Mouse (Mus musculus) stomach, postnatal 0 days (tissue): ENCODE measurements around the gene Kcna2.

Experiments used
- CTCF ChIP-seq: IDR thresholded peaks from 2 replicates; pipeline ENCODE4 v1.5.1; 2016; ENCODE audit warnings: antibody characterized with exemption, low read depth, mild to moderate bottlenecking, moderate library complexity
- EP300 ChIP-seq: optimal IDR thresholded peaks from 2 replicates; pipeline ENCODE3; 2016; ENCODE audit warnings: antibody characterized with exemption

DNA sequence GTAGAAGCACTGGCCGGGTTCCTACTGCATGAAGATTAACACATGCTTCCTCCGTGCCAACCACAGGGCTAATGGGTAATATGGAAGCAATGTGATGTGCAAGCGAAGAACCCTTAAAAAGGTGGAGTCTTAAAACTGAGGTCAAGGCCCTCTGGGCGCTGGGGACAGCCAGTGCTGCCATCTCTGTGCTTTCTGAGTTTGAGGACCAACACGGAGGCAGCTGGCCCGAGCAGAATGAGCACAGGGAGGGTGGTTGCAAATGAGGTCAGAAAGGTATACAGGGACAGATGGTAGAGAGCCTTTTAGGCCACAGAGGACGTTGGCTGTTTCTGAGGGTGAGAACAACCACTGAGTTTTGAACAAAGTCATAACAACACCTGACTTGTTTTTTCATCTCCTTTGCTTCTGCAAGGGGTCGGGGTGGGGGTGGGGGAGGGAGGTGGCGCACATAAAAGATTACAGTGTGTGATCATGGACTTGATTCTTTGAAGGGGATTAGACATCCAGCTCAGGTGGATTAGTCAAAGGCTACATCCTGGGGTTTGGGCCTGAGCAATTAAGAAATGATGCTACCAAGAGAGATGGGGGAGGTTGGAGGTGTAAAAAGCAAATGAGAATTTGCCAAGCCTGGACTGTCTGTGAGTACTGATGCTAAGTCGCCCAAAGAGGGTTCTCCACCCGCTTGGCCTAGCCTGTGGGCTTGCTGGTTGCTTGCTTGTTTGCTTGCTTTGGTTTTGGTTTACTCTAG is 10.4 kb upstream of the Kcna2 start:
- TF ChIP-seq EP300 (no peak), CTCF (no peak)
